Mouse (Mus musculus): ENCODE results near the gene Gm49776.

- TF ChIP-seq POLR2A (IDR thresholded peaks at IDR 0.05; ENCODE audit: control insufficient read depth, extremely low read depth, insufficient read depth, low read length, poor library complexity) (no peak), CTCF (IDR thresholded peaks at IDR 0.05; ENCODE audit: borderline replicate concordance, control insufficient read depth, extremely low read depth, insufficient read depth, low read length, poor library complexity) (no peak)
These were observed 40.5 kb downstream of the Gm49776 start, which contains the start of gene Ccdc188 for GRCm38 (mm10) chr16:18217579-18217978.
